Mouse (Mus musculus): ENCODE results near the gene H2-T23.
A peak's percentile ranks its signal among the peaks of the same experiment; 100 is the strongest.
"Not testable (repeated sequence)": the region's sequence is repeated elsewhere in the genome, so short reads cannot be mapped to it uniquely, and the experiment has no call there.

The H2-T23 gene

GRCm38 (mm10) chr17:36032351-36032875 lies at the start of gene H2-T23:
Gene H2-T23, minus strand, starts transcription at chr17:36032855.
- DNase-seq, result peak; percentile 63 to 77

- DNase-seq, result not testable (repeated sequence)
Observed at GRCm38 (mm10) chr17:36081901-36082300, 49.2 kb upstream of the H2-T23 start.

- DNase-seq, result peak; percentile 91 to 93
Observed at GRCm38 (mm10) chr17:36060829-36061228, 28.2 kb upstream of the H2-T23 start.

GRCm38 (mm10) chr17:36058362-36058761 lies 25.7 kb upstream of the H2-T23 start, which contains the start of gene Gm11127:
Gene Gm11127, minus strand, starts transcription at chr17:36058371.
- DNase-seq, result not testable (repeated sequence)

- DNase-seq, result not testable (repeated sequence)
Observed at GRCm38 (mm10) chr17:36057927-36058326, 25.3 kb upstream of the H2-T23 start.

- no peak for DNase-seq
Observed at GRCm38 (mm10) chr17:36043286-36043685, 10.6 kb upstream of the H2-T23 start.

- DNase-seq, result peak; percentile 65 to 78
Observed at GRCm38 (mm10) chr17:36042610-36043169, 10.0 kb upstream of the H2-T23 start, which contains the start of the genes H2-T22 and Gm6034. Gene H2-T22, minus strand, starts transcription at chr17:36042747. Gene Gm6034, plus strand, starts transcription at chr17:36042961.

GRCm38 (mm10) chr17:36042055-36042454 lies 9.4 kb upstream of the H2-T23 start:
- peak in 1 of 2 experiments; percentile 60 for DNase-seq

GRCm38 (mm10) chr17:36040604-36041003 lies 7.9 kb upstream of the H2-T23 start:
- DNase-seq, result not testable (repeated sequence)

GRCm38 (mm10) chr17:36036126-36036525 lies 3.5 kb upstream of the H2-T23 start:
- not testable (repeated sequence) for DNase-seq

- DNase-seq, result peak; percentile 73 to 79
Observed at GRCm38 (mm10) chr17:36035010-36035638, 2.5 kb upstream of the H2-T23 start.

GRCm38 (mm10) chr17:36034524-36034923 lies 1.9 kb upstream of the H2-T23 start:
- not testable (repeated sequence) for DNase-seq

- peak; percentile 59 to 77 for DNase-seq
Observed at GRCm38 (mm10) chr17:36031583-36032331, 898 bp downstream of the H2-T23 start.

GRCm38 (mm10) chr17:36030703-36031582 lies 1.7 kb downstream of the H2-T23 start:
- not testable (repeated sequence) for DNase-seq

- not testable (repeated sequence) for DNase-seq
Observed at GRCm38 (mm10) chr17:36030046-36030702, 2.5 kb downstream of the H2-T23 start.

- no peak for DNase-seq
Observed at GRCm38 (mm10) chr17:36028879-36029619, 3.6 kb downstream of the H2-T23 start.

GRCm38 (mm10) chr17:36027663-36028062 lies 5.0 kb downstream of the H2-T23 start:
- DNase-seq, result no peak

- DNase-seq, result no peak
Observed at GRCm38 (mm10) chr17:36025901-36026300, 6.8 kb downstream of the H2-T23 start.

GRCm38 (mm10) chr17:36025197-36025596 lies 7.5 kb downstream of the H2-T23 start:
- DNase-seq, result no peak

GRCm38 (mm10) chr17:36023710-36024654 lies 8.7 kb downstream of the H2-T23 start:
- DNase-seq, result peak; percentile 27 to 43

Data from kidney, postnatal 4 days (tissue).